Mouse (Mus musculus): Measurements from ENCODE around the gene Il12rb1. TPM values are rescaled to one million over a fixed set of nuclear protein-coding genes. Genes with fewer than 3 reads are reported as not detected.

The Il12rb1 gene
- total RNA-seq, 2 experiments from 2014 or later = not detected

- no peak for DNase-seq
These were observed 19.5 kb downstream of the Il12rb1 start for GRCm38 (mm10) chr8:70827796-70828195.

GRCm38 (mm10) chr8:70831517-70831916, 23.3 kb downstream of the Il12rb1 start:
- DNase-seq = no peak

- no peak for DNase-seq
These were observed 24.1 kb downstream of the Il12rb1 start for GRCm38 (mm10) chr8:70832371-70832770.

GRCm38 (mm10) chr8:70833018-70833482, 24.8 kb downstream of the Il12rb1 start:
- DNase-seq = peak; percentile 16 to 54

- peak; percentile 76 to 88 for DNase-seq
These were observed 25.3 kb downstream of the Il12rb1 start for GRCm38 (mm10) chr8:70833520-70833919.

- DNase-seq = no peak
These were observed 25.8 kb downstream of the Il12rb1 start for GRCm38 (mm10) chr8:70834071-70834470.

- DNase-seq = no peak
These were observed 28.4 kb downstream of the Il12rb1 start for GRCm38 (mm10) chr8:70836666-70837065.

- peak in 1 of 2 experiments; percentile 35 for DNase-seq
These were observed 30.6 kb downstream of the Il12rb1 start for GRCm38 (mm10) chr8:70838654-70839407.

GRCm38 (mm10) chr8:70839408-70840351, 31.4 kb downstream of the Il12rb1 start, which contains the start of gene Arrdc2:
Gene Arrdc2 (minus strand): TSS chr8:70839720.
- peak; percentile 99 for DNase-seq

- DNase-seq = no peak
These were observed 32.3 kb downstream of the Il12rb1 start for GRCm38 (mm10) chr8:70840590-70840989.

- DNase-seq = peak; percentile 90 to 92
These were observed 33.2 kb downstream of the Il12rb1 start for GRCm38 (mm10) chr8:70841147-70842072.

GRCm38 (mm10) chr8:70842484-70842883, 34.2 kb downstream of the Il12rb1 start:
- no peak for DNase-seq

- DNase-seq = no peak
These were observed 35.0 kb downstream of the Il12rb1 start for GRCm38 (mm10) chr8:70843214-70843773.

- DNase-seq = no peak
These were observed 35.7 kb downstream of the Il12rb1 start for GRCm38 (mm10) chr8:70843941-70844340.

GRCm38 (mm10) chr8:70844523-70844922, 36.3 kb downstream of the Il12rb1 start:
- peak; percentile 94 to 95 for DNase-seq

GRCm38 (mm10) chr8:70845108-70845507, 36.9 kb downstream of the Il12rb1 start:
- no peak for DNase-seq

- DNase-seq = no peak
These were observed 38.3 kb downstream of the Il12rb1 start for GRCm38 (mm10) chr8:70846371-70847154.

GRCm38 (mm10) chr8:70849333-70849990, 41.2 kb downstream of the Il12rb1 start:
- no peak for DNase-seq

GRCm38 (mm10) chr8:70850132-70850845, 42.0 kb downstream of the Il12rb1 start:
- DNase-seq = no peak

Data from adrenal gland, postnatal 36 days (tissue).